Mouse (Mus musculus): ENCODE results near the gene F930015N05Rik. TPM values are rescaled to one million over a fixed set of nuclear protein-coding genes. Genes with fewer than 3 reads are reported as not detected.

F930015N05Rik gene
- polyA plus RNA-seq, 1 experiment, result 0.66 TPM

GRCm38 (mm10) chr11:64461746-64462145, 25.3 kb upstream of the F930015N05Rik start:
- no peaks in the 10 kb centered on the region for H3K79me2 ChIP-seq (ENCODE audit: control insufficient read depth, insufficient read depth)
- TF ChIP-seq CEBPB (IDR thresholded peaks at IDR 0.05; ENCODE audit: insufficient read depth, poor library complexity, severe bottlenecking) (0 out of 2 replicates have a peak, but pooled peaks have one; percentile 9), E2F4 (IDR thresholded peaks at IDR 0.05; ENCODE audit: insufficient read depth) (no peak)
- H3K27me3 ChIP-seq (ENCODE audit: control insufficient read depth, insufficient read depth, insufficient read length), result no peaks in the 10 kb centered on the region
- H3ac ChIP-seq (ENCODE audit: control insufficient read depth, insufficient read length), result no peak overlapping the region
- H3K4me3 ChIP-seq, result no peak overlapping the region
- H3K4me2 ChIP-seq (ENCODE audit: low read depth), result peak overlapping the region; percentile 19
- no peaks in the 10 kb centered on the region for H3K36me3 ChIP-seq (ENCODE audit: control insufficient read depth, insufficient read depth)

GRCm38 (mm10) chr11:64448586-64449315, 12.3 kb upstream of the F930015N05Rik start:
- no peaks in the 10 kb centered on the region for H3K79me2 ChIP-seq (ENCODE audit: control insufficient read depth, insufficient read depth)
- no peak for TF ChIP-seq USF1 (IDR thresholded peaks at IDR 0.05; ENCODE audit: low read depth)
- no peak for TF ChIP-seq SRF (IDR thresholded peaks at IDR 0.05; ENCODE audit: control insufficient read depth, insufficient read length, low read depth)
- TF ChIP-seq MYOD1 (IDR thresholded peaks at IDR 0.05; ENCODE audit: control insufficient read depth in 1 of 3, insufficient read length in 2 of 3, low read depth in 2 of 3), result no peak
- no peak for TF ChIP-seq E2F4 (IDR thresholded peaks at IDR 0.05; ENCODE audit: insufficient read depth)
- no peak for TF ChIP-seq TCF12 (IDR thresholded peaks at IDR 0.05; ENCODE audit: insufficient read depth, poor library complexity, severe bottlenecking)
- no peak for TF ChIP-seq MAX (IDR thresholded peaks at IDR 0.05; ENCODE audit: low read depth)
- TF ChIP-seq CEBPB (IDR thresholded peaks at IDR 0.05; ENCODE audit: insufficient read depth, poor library complexity, severe bottlenecking), result no peak
- TF ChIP-seq MYOG (IDR thresholded peaks at IDR 0.05; ENCODE audit: control insufficient read depth in 1 of 3, insufficient read depth in 1 of 3, insufficient read length in 2 of 3, low read depth in 2 of 3), result no peak
- no peak for TF ChIP-seq POLR2AphosphoS2 (IDR thresholded peaks at IDR 0.05; ENCODE audit: insufficient read length, low read depth)
- TF ChIP-seq REST (IDR thresholded peaks at IDR 0.05; ENCODE audit: insufficient read depth, insufficient read length), result no peak
- TF ChIP-seq POLR2A (IDR thresholded peaks at IDR 0.05; ENCODE audit: insufficient read length, low read depth), result no peak
- TF ChIP-seq TCF3 (IDR thresholded peaks at IDR 0.05; ENCODE audit: insufficient read length, low read depth), result no peak
- H3K4me2 ChIP-seq (ENCODE audit: low read depth), result no peak overlapping the region
- H3ac ChIP-seq (ENCODE audit: control insufficient read depth, insufficient read length), result no peak overlapping the region
- H3K36me3 ChIP-seq (ENCODE audit: control insufficient read depth, insufficient read depth), result no peaks in the 10 kb centered on the region
- H3K4me3 ChIP-seq, result no peak overlapping the region
- H3K27me3 ChIP-seq (ENCODE audit: control insufficient read depth, insufficient read depth, insufficient read length), result no peaks in the 10 kb centered on the region

GRCm38 (mm10) chr11:64445227-64445626, 8.8 kb upstream of the F930015N05Rik start:
- no peak for TF ChIP-seq POLR2AphosphoS2 (IDR thresholded peaks at IDR 0.05; ENCODE audit: insufficient read length, low read depth)
- TF ChIP-seq USF1 (IDR thresholded peaks at IDR 0.05; ENCODE audit: low read depth), result no peak
- no peak for TF ChIP-seq REST (IDR thresholded peaks at IDR 0.05; ENCODE audit: insufficient read depth, insufficient read length)
- no peak for TF ChIP-seq MAX (IDR thresholded peaks at IDR 0.05; ENCODE audit: low read depth)
- TF ChIP-seq MYOD1 (IDR thresholded peaks at IDR 0.05; ENCODE audit: control insufficient read depth in 1 of 3, insufficient read length in 2 of 3, low read depth in 2 of 3), result no peak
- TF ChIP-seq POLR2A (IDR thresholded peaks at IDR 0.05; ENCODE audit: insufficient read length, low read depth), result no peak
- no peak for TF ChIP-seq CEBPB (IDR thresholded peaks at IDR 0.05; ENCODE audit: insufficient read depth, poor library complexity, severe bottlenecking)
- TF ChIP-seq SRF (IDR thresholded peaks at IDR 0.05; ENCODE audit: control insufficient read depth, insufficient read length, low read depth), result no peak
- Histone ChIP-seq H3ac (ENCODE audit: control insufficient read depth, insufficient read length) (no peak overlapping the region), H3K27me3 (ENCODE audit: control insufficient read depth, insufficient read depth, insufficient read length) (no peaks in the 10 kb centered on the region), H3K4me3 (no peak overlapping the region), H3K36me3 (ENCODE audit: control insufficient read depth, insufficient read depth) (no peaks in the 10 kb centered on the region), H3K79me2 (ENCODE audit: control insufficient read depth, insufficient read depth) (no peaks in the 10 kb centered on the region), H3K4me2 (ENCODE audit: low read depth) (no peak overlapping the region)

GRCm38 (mm10) chr11:64442701-64443100, 6.2 kb upstream of the F930015N05Rik start:
- Histone ChIP-seq H3K36me3 (ENCODE audit: control insufficient read depth, insufficient read depth) (no peaks in the 10 kb centered on the region), H3K79me2 (ENCODE audit: control insufficient read depth, insufficient read depth) (peaks cover 4% of the 10 kb centered on the region), H3ac (ENCODE audit: control insufficient read depth, insufficient read length) (no peak overlapping the region), H3K4me3 (no peak overlapping the region), H3K4me2 (ENCODE audit: low read depth) (no peak overlapping the region), H3K27me3 (ENCODE audit: control insufficient read depth, insufficient read depth, insufficient read length) (no peaks in the 10 kb centered on the region)
- no peak for TF ChIP-seq SRF (IDR thresholded peaks at IDR 0.05; ENCODE audit: control insufficient read depth, insufficient read length, low read depth)
- no peak for TF ChIP-seq TCF12 (IDR thresholded peaks at IDR 0.05; ENCODE audit: insufficient read depth, poor library complexity, severe bottlenecking)
- no peak for TF ChIP-seq MYOG (IDR thresholded peaks at IDR 0.05; ENCODE audit: control insufficient read depth in 1 of 3, insufficient read depth in 1 of 3, insufficient read length in 2 of 3, low read depth in 2 of 3)

- Histone ChIP-seq H3K4me3 (no peak overlapping the region), H3ac (ENCODE audit: control insufficient read depth, insufficient read length) (no peak overlapping the region), H3K36me3 (ENCODE audit: control insufficient read depth, insufficient read depth) (no peaks in the 10 kb centered on the region), H3K79me2 (ENCODE audit: control insufficient read depth, insufficient read depth) (peaks cover 10% of the 10 kb centered on the region), H3K27me3 (ENCODE audit: control insufficient read depth, insufficient read depth, insufficient read length) (no peaks in the 10 kb centered on the region), H3K4me2 (ENCODE audit: low read depth) (peak overlapping the region; percentile 19)
- TF ChIP-seq POLR2AphosphoS2 (IDR thresholded peaks at IDR 0.05; ENCODE audit: insufficient read length, low read depth) (no peak), MYOD1 (IDR thresholded peaks at IDR 0.05; ENCODE audit: control insufficient read depth in 1 of 3, insufficient read length in 2 of 3, low read depth in 2 of 3) (no peak), MYOG (IDR thresholded peaks at IDR 0.05; ENCODE audit: control insufficient read depth in 1 of 3, insufficient read depth in 1 of 3, insufficient read length in 2 of 3, low read depth in 2 of 3) (no peak)
Observed at GRCm38 (mm10) chr11:64442119-64442518, 5.7 kb upstream of the F930015N05Rik start.

All from myocyte (in vitro differentiated cells).